Mouse (Mus musculus): Measurements from ENCODE around the gene Chuk.

- TF ChIP-seq CTCF (IDR thresholded peaks at IDR 0.05; ENCODE audit: low read depth, low read length): no peak
- TF ChIP-seq GATA1 (IDR thresholded peaks at IDR 0.05; ENCODE audit: borderline replicate concordance, low read length): no peak
Measured at GRCm38 (mm10) chr19:44127729-44128497, 20.6 kb upstream of the Chuk start.
